Mouse (Mus musculus): ENCODE data around the gene Hist1h1c. TPM values are rescaled to one million over a fixed set of nuclear protein-coding genes. Genes with fewer than 3 reads are reported as not detected.
"Not testable (repeated sequence)": the region's sequence is repeated elsewhere in the genome, so short reads cannot be mapped to it uniquely, and the experiment has no call there.

Gene Hist1h1c
- total RNA-seq, 2 experiments from 2014 or later = 64.6 to 74.5 TPM

DNA sequence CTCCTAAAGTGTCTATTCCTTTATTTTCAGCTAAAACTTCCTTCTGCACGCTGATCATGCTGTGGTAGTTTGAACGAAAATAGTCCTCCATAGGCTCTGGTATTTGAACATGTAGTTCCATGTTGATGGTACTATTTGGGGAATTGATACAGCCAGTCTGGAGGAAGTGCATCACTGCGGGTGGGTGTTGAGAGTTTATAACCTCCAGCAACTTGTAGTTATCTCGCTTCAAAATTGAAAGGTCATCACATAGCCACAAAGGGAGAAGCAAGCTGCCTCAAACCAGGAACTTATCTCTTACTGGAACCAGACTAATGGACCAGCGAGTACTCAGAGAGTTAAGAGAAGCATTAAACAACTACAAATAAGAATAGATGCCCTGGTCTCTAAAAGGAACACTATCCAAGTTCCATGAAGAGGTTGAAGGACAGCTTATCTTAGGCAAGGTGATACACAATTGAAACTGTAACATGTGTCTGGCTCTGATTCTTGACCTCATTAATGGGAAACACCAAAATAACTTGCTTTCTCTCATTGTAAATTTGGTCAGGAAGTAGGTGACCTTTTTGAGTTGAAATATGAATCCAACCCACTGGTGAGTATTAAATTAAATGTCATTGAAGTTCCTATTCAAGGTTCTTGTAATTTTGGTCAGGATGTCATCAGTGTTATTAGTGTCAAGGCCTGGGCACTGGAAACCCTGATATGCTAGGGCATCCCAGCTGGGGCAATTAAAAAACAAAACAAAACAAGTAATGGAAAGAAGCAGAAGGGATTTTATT, 22.2 kb upstream of the Hist1h1c start:
- no peak for DNase-seq (ENCODE audit: low spot score in 2 of 2)

GRCm38 (mm10) chr13:23717176-23717575, 21.4 kb upstream of the Hist1h1c start:
- no peak for DNase-seq (ENCODE audit: low spot score in 2 of 2)

- DNase-seq (ENCODE audit: low spot score in 2 of 2) = not testable (repeated sequence)
Observed at GRCm38 (mm10) chr13:23717593-23718245, 20.9 kb upstream of the Hist1h1c start.

DNA sequence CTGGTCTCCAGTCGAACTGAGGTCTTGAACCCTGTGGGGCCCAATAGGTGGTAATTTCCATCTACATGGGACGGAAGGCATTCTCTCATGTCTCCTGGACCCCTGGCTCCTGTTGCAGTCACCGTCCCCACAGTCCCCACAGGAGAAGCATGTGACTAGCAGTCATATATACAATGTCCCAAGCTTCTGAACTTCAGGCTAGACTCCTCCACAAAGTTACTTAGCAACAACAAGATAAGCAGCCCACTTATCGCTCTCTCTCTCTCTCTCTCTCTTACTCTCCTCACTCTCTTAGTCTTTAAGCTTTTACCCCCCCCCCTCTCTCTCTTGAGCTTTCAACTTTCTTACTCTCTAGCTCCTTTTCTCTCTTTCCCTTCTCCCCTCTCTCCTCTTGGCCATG, 14.4 kb upstream of the Hist1h1c start:
- no peak for DNase-seq (ENCODE audit: low spot score in 2 of 2)

DNA sequence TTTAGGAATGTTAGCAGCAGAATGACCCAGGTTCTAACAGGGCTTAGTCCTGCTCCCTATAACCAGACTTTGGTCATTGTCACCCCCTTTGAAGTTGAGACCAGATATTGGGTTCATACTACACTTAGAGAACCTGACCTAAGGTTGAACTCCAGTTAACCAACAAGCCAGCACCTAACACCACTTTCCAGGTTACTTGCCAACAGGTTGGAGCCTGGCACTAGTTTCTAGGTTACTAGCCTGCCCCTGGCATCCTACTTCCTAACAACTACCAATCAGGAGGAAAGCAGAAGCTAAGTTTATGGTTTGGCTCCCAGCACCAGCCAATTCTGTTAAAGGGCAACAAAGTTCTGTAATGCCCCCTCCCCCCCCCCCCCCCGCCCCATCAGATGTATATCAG, 13.4 kb upstream of the Hist1h1c start:
- DNase-seq (ENCODE audit: low spot score in 2 of 2) = no peak

- no peak for DNase-seq (ENCODE audit: low spot score in 2 of 2)
Observed at GRCm38 (mm10) chr13:23728472-23729191, 10.0 kb upstream of the Hist1h1c start.

GRCm38 (mm10) chr13:23729192-23729525, 9.4 kb upstream of the Hist1h1c start:
- no peak for DNase-seq (ENCODE audit: low spot score in 2 of 2)

GRCm38 (mm10) chr13:23729706-23730105, 8.9 kb upstream of the Hist1h1c start:
- no peak for DNase-seq (ENCODE audit: low spot score in 2 of 2)

GRCm38 (mm10) chr13:23730479-23730878, 8.1 kb upstream of the Hist1h1c start:
- no peak for DNase-seq (ENCODE audit: low spot score in 2 of 2)

DNA sequence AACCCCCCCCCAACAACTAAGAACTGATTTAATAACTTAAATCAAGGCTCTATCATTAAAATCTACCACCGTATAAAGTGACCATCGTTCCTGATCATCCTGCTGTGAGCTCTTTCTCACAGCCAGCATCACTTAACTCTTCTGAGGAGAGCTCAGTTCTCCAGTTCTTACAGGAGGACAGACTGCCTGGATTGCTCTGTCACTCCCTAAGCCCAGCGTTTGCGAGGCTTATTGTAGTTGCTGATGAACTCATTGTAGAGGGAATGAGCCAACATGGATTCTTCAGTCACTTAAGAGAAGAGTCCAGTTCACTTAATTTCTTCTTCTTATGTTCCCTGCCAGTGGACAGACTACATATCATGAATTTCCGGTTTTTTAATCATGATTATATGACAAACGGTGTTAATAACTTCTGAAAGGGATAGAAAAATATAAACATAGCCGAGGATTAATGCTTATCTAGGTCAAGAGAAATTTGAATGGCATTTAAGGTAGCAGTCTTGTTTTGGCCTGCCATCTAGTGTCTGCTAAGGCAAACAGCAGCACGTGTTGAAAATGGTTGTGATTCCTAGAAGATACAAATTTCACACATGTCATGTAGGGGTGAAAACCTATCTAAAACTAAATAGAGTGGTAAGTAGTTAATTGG, 6.3 kb upstream of the Hist1h1c start:
- DNase-seq (ENCODE audit: low spot score in 2 of 2) = no peak

- no peak for DNase-seq (ENCODE audit: low spot score in 2 of 2)
Observed at GRCm38 (mm10) chr13:23737091-23737490, 1.5 kb upstream of the Hist1h1c start.

GRCm38 (mm10) chr13:23738041-23738440, 567 bp upstream of the Hist1h1c start:
- DNase-seq (ENCODE audit: low spot score in 2 of 2) = no peak

GRCm38 (mm10) chr13:23739069-23739921, 687 bp downstream of the Hist1h1c start:
- DNase-seq (ENCODE audit: low spot score in 2 of 2) = peak; percentile 90 to 97

GRCm38 (mm10) chr13:23739922-23740252, 1.3 kb downstream of the Hist1h1c start:
- no peak for DNase-seq (ENCODE audit: low spot score in 2 of 2)

- DNase-seq (ENCODE audit: low spot score in 2 of 2) = no peak
Observed at GRCm38 (mm10) chr13:23740256-23740840, 1.7 kb downstream of the Hist1h1c start.

DNA sequence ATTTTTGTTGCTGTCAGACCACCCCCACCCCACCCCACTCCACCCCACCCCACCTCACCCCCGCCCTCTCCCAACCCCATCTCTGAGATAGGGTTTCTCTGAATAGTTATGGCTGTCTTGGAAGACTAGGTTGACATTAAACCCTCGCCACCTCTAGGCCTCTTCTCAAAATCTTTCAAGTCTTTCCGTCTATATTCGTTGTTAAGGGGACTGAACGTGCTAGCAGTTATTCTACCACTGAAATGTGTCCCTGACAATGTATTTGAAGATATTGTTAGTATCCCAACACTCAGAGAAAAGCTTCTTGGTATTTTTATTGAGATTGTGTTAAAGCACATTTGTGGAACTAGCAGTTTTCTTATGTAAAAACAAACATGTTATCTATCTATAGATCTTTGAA, 2.3 kb downstream of the Hist1h1c start:
- no peak for DNase-seq (ENCODE audit: low spot score in 2 of 2)

DNA sequence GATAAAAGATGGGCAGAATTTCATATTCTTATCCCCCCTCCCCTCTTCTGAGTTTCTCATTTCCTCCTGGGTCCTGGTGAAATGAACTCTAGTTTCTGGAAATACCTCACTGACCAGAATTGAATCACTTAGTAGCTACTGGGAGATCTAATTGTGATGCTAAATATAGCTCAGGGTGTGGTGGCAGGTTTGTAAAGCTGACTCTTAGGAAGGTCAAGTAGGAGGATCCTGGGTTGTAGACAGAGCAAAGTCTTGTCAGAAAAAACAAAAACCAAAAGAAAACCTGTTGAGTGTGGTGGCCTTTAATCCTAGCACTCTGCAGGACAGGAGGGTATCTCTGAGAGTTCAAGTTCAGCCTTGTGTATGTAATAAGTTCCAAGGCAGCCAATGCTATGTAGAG, 3.4 kb downstream of the Hist1h1c start:
- DNase-seq (ENCODE audit: low spot score in 2 of 2) = no peak

- no peak for DNase-seq (ENCODE audit: low spot score in 2 of 2)
Observed at GRCm38 (mm10) chr13:23743215-23743614, 4.6 kb downstream of the Hist1h1c start.

DNA sequence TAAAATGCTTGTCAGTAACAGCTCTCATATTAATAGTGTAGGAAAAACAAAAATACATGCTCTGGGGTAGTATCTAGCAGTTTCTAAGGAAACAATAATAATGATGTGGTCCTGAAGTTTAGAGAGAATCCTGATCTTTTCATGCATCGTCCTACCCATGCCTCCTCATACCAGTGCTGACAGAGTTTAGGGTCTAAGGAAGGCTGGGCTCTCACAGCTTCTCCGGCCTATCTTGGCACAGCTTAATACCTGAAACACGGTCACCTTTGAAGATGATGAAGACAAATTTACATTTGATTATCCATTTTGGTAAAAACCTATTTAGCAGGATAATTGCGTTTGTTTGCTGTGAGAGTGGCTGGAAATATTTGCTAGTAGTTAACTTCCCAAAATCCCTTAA, 5.4 kb downstream of the Hist1h1c start:
- no peak for DNase-seq (ENCODE audit: low spot score in 2 of 2)

Data from layer of hippocampus, postnatal 14 days (tissue).